Mouse (Mus musculus) ovary, postnatal 36 days (tissue): ENCODE measurements around the gene Gm10720.
A peak's percentile ranks its signal among the peaks of the same experiment; 100 is the strongest.
"Not testable (repeated sequence)": the region's sequence is repeated elsewhere in the genome, so short reads cannot be mapped to it uniquely, and the experiment has no call there.

Source experiments
- DNase-seq: peaks from one replicate; pipeline ENCODE4 v3.0.0; 2022; ENCODE audit warnings: low spot score, mixed read lengths

The Gm10720 gene

DNA sequence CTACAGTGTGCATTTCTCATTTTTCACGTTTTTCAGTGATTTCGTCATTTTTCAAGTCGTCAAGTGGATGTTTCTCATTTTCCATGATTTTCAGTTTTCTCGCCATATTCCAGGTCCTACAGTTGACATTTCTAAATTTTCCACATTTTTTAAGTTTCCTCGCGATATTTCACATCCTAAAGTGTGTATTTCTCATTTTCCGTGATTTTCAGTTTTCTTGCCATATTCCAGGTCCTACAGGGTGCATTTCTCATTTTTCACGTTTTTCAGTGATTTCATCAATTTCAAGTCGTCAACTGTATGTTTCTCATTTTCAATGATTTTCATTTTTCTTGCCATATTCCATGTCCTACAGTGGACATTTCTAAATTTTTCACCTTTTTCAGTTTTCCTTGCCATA, at the start of gene Gm10720:
Gene Gm10720 (plus strand): TSS at position 301 of the 400 bp plus-strand sequence.
- DNase-seq = not testable (repeated sequence)

DNA sequence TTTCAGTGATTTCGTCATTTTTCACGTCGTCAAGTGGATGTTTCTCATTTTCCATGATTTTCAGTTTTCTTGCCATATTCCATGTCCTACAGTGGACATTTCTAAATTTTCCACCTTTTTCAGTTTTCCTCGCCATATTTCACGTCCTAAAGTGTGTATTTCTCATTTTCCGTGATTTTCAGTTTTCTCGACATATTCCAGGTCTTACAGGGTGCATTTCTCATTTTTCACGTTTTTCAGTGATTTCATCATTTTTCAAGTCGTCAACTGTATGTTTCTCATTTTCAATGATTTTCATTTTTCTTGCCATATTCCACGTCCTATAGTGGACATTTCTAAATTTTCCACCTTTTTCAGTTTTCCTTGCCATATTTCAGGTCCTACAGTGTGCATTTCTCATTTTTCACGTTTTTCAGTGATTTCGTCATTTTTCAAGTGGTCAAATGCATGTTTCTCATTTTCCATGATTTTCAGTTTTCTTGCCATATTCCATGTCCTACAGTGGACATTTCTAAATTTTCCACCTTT, 14.9 kb upstream of the Gm10720 start, which contains the start of gene Gm10722:
Gene Gm10722 (plus strand): TSS at position 478 of the 528 bp plus-strand sequence.
- not testable (repeated sequence) for DNase-seq

DNA sequence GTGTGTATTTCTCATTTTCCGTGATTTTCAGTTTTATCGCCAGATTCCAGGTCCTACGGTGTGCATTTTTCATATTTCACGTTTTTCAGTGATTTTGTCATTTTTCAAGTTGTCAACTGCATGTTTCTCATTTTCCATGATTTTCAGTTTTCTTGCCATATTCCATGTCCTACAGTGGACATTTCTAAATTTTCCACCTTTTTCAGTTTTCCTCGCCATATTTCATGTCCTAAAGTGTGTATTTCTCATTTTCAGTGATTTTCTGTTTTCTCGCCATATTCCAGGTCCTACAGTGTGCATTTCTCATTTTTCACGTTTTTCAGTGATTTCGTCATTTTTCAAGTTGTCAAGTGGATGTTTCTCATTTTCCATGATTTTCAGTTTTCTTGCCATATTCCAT, 14.4 kb upstream of the Gm10720 start:
- DNase-seq = not testable (repeated sequence)

DNA sequence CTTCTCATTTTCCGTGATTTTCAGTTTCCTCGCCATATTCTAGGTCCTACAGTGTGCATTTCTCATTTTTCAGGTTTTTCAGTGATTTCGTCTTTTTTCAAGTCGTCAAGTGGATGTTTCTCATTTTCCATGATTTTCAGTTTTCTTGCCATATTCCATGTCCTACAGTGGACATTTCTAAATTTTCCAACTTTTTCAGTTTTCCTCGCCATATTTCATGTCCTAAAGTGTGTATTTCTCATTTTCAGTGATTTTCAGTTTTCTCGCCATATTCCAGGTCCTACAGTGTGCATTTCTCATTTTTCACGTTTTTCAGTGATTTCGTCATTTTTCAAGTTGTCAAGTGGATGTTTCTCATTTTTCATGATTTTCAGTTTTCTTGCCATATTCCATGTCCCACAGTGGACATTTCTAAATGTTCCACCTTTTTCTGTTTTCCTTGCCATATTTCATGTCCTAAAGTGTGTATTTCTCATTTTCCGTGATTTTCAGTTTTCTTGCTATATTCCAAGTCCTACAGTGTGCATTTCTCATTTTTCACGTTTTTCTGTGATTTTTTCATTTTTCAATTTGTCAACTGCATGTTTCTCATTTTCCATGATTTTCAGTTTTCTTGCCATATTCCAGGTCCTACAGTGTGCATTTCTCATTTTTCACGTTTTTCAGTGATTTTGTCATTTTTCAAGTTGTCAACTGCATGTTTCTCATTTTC, 13.3 kb upstream of the Gm10720 start:
- DNase-seq = peak; percentile 21

DNA sequence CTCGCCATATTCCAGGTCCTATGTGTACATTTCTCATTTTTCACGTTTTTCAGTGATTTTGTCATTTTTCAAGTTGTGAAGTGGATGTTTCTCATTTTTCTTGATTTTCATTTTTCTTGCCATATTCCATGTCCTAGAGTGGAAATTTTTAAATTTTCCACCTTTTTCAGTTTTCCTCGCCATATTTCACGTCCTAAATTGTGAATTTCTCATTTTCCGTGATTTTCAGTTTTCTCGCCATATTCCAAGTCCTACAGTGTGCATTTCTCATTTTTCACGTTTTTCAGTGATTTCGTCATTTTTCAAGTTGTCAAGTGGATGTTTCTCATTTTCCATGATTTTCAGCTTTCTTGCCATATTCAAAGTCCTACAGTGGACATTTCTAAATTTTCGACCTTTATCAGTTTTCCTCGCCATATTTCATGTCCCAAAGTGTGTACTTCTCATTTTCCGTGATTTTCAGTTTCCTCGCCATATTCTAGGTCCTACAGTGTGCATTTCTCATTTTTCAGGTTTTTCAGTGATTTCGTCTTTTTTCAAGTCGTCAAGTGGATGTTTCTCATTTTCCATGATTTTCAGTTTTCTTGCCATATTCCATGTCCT, 12.6 kb upstream of the Gm10720 start, which contains the start of gene Gm11168:
Gene Gm11168 (plus strand): TSS at position 553 of the 603 bp plus-strand sequence.
- DNase-seq = not testable (repeated sequence)

DNA sequence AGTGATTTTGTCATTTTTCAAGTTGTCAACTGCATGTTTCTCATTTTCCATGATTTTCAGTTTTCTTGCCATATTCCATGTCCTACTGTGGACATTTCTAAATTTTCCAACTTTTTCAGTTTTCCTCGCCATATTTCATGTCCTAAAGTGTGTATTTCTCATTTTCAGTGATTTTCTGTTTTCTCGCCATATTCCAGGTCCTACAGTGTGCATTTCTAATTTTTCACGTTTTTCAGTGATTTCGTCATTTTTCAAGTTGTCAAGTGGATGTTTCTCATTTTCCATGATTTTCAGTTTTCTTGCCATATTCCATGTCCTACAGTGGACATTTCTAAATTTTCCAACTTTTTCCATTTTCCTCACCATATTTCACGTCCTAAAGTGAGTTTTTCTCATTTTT, 9.3 kb upstream of the Gm10720 start:
- not testable (repeated sequence) for DNase-seq

DNA sequence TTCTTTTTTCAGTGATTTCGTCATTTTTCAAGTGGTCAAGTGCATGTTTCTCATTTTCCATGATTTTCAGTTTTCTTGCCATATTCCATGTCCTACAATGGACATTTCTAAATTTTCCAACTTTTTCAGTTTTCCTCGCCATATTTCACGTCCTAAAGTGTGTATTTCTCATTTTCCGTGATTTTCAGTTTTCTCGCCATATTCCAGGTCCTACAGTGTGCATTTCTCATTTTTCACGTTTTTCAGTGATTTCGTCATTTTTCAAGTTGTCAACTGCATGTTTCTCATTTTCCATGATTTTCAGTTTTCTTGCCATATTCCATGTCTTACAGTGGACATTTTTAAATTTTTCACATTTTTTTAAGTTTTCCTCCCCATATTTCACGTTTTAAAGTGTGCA, 8.8 kb upstream of the Gm10720 start:
- peak; percentile 31 for DNase-seq

DNA sequence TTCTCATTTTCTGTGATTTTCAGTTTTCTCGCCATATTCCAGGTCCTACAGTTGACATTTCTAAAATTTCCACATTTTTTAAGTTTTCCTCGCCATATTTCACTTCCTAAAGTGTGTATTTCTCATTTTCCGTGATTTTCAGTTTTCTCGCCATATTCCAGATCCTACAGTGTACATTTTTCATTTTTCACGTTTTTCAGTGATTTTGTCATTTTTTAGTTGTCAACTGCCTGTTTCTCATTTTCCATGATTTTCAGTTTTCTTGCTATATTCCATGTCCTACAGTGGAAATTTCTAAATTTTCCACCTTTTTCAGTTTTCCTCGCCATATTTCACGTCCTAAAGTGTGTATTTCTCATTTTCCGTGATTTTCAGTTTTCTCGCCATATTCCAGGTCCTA, 8.2 kb upstream of the Gm10720 start:
- DNase-seq = not testable (repeated sequence)

DNA sequence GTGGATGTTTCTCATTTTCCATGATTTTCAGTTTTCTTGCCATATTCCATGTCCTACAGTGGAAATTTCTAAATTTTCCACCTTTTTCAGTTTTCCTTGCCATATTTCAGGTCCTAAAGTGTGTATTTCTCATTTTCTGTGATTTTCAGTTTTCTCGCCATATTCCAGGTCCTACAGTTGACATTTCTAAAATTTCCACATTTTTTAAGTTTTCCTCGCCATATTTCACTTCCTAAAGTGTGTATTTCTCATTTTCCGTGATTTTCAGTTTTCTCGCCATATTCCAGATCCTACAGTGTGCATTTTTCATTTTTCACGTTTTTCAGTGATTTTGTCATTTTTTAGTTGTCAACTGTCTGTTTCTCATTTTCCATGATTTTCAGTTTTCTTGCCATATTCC, 6.1 kb upstream of the Gm10720 start:
- not testable (repeated sequence) for DNase-seq

DNA sequence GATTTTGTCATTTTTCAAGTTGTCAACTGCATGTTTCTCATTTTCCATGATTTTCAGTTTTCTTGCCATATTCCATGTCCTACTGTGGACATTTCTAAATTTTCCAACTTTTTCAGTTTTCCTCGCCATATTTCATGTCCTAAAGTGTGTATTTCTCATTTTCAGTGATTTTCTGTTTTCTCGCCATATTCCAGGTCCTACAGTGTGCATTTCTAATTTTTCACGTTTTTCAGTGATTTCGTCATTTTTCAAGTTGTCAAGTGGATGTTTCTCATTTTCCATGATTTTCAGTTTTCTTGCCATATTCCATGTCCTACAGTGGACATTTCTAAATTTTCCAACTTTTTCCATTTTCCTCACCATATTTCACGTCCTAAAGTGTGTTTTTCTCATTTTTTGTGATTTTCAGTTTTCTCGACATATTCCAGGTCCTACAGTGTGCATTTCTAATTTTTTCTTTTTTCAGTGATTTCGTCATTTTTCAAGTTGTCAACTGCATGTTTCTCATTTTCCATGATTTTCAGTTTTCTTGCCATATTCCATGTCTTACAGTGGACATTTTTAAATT, 3.3 kb upstream of the Gm10720 start:
- not testable (repeated sequence) for DNase-seq

DNA sequence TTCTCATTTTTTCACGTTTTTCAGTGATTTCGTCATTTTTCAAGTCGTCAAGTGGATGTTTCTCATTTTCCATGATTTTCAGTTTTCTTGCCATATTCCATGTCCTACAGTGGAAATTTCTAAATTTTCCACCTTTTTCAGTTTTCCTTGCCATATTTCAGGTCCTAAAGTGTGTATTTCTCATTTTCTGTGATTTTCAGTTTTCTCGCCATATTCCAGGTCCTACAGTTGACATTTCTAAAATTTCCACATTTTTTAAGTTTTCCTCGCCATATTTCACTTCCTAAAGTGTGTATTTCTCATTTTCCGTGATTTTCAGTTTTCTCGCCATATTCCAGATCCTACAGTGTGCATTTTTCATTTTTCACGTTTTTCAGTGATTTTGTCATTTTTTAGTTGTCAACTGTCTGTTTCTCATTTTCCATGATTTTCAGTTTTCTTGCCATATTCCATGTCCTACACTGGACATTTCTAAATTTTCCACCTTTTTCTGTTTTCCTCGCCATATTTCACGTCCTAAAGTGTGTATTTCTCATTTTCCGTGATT, 2.6 kb upstream of the Gm10720 start, which contains the start of gene Gm10721:
Gene Gm10721 (plus strand): TSS at position 408 of the 547 bp plus-strand sequence.
- not testable (repeated sequence) for DNase-seq

DNA sequence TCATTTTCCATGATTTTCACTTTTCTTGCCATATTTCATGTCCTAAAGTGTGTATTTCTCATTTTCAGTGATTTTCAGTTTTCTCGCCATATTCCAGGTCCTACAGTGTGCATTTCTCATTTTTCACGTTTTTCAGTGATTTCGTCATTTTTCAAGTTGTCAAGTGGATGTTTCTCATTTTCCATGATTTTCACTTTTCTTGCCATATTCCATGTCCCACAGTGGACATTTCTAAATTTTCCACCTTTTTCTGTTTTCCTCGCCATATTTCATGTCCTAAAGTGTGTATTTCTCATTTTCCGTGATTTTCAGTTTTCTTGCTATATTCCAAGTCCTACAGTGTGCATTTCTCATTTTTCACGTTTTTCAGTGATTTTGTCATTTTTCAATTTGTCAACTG, 442 bp downstream of the Gm10720 start:
- not testable (repeated sequence) for DNase-seq

DNA sequence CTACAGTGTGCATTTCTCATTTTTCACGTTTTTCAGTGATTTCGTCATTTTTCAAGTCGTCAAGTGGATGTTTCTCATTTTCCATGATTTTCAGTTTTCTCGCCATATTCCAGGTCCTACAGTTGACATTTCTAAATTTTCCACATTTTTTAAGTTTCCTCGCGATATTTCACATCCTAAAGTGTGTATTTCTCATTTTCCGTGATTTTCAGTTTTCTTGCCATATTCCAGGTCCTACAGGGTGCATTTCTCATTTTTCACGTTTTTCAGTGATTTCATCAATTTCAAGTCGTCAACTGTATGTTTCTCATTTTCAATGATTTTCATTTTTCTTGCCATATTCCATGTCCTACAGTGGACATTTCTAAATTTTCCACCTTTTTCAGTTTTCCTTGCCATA, 1.7 kb downstream of the Gm10720 start, which contains the start of gene Gm10719:
Gene Gm10719 (plus strand): TSS at position 301 of the 400 bp plus-strand sequence.
- DNase-seq = not testable (repeated sequence)

DNA sequence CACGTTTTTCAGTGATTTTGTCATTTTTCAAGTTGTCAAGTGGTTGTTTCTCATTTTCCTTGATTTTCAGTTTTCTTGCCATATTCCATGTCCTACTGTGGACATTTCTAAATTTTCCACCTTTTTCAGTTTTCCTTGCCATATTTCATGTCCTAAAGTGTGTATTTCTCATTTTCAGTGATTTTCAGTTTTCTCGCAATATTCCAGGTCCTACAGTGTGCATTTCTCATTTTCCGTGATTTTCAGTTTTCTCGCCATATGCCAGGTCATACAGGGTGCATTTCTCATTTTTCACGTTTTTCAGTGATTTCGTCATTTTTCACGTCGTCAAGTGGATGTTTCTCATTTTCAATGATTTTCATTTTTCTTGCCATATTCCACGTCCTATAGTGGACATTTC, 3.5 kb downstream of the Gm10720 start:
- DNase-seq = peak; percentile 34

DNA sequence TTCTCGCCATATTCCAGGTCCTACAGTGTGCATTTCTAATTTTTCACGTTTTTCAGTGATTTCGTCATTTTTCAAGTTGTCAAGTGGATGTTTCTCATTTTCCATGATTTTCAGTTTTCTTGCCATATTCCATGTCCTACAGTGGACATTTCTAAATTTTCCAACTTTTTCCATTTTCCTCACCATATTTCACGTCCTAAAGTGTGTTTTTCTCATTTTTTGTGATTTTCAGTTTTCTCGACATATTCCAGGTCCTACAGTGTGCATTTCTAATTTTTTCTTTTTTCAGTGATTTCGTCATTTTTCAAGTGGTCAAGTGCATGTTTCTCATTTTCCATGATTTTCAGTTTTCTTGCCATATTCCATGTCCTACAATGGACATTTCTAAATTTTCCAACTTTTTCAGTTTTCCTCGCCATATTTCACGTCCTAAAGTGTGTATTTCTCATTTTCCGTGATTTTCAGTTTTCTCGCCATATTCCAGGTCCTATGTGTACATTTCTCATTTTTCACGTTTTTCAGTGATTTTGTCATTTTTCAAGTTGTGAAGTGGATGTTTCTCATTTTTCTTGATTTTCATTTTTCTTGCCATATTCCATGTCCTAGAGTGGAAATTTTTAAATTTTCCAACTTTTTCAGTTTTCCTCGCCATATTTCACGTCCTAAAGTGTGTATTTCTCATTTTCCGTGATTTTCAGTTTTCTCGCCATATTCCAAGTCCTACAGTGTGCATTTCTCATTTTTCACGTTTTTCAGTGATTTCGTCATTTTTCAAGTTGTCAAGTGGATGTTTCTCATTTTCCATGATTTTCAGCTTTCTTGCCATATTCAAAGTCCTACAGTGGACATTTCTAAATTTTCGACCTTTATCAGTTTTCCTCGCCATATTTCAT, 4.6 kb downstream of the Gm10720 start:
- not testable (repeated sequence) for DNase-seq

DNA sequence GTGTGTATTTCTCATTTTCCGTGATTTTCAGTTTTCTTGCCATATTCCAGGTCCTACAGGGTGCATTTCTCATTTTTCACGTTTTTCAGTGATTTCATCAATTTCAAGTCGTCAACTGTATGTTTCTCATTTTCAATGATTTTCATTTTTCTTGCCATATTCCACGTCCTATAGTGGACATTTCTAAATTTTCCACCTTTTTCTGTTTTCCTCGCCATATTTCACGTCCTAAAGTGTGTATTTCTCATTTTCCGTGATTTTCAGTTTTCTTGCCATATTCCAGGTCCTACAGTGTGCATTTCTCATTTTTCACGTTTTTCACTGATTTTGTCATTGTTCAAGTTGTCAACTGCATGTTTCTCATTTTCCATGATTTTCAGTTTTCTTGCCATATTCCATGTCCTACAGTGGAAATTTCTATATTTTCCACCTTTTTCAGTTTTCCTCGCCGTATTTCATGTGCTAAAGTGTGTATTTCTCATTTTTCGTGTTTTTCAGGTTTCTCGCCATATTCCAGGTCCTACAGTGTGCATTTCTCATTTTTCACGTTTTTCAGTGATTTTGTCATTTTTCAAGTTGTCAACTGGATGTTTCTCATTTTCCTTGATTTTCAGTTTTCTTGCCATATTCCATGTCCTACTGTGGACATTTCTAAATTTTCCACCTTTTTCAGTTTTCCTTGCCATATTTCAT, 7.0 kb downstream of the Gm10720 start:
- not testable (repeated sequence) for DNase-seq

DNA sequence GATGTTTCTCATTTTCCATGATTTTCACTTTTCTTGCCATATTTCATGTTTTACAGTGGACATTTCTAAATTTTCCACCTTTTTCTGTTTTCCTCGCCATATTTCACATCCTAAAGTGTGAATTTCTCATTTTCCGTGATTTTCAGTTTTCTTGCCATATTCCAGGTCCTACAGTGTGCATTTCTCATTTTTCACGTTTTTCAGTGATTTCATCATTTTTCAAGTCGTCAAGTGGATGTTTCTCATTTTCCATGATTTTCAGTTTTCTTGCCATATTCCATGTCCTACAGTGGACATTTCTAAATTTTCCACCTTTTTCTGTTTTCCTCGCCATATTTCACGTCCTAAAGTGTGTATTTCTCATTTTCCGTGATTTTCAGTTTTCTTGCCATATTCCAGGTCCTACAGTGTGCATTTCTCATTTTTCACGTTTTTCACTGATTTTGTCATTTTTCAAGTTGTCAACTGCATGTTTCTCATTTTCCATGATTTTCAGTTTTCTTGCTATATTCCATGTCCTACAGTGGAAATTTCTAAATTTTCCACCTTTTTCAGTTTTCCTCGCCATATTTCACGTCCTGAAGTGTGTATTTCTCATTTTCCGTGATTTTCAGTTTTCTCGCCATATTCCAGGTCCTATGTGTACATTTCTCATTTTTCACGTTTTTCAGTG, 8.0 kb downstream of the Gm10720 start, which contains the start of gene Gm10718:
Gene Gm10718 (plus strand): TSS at position 236 of the 673 bp plus-strand sequence.
- DNase-seq = not testable (repeated sequence)

DNA sequence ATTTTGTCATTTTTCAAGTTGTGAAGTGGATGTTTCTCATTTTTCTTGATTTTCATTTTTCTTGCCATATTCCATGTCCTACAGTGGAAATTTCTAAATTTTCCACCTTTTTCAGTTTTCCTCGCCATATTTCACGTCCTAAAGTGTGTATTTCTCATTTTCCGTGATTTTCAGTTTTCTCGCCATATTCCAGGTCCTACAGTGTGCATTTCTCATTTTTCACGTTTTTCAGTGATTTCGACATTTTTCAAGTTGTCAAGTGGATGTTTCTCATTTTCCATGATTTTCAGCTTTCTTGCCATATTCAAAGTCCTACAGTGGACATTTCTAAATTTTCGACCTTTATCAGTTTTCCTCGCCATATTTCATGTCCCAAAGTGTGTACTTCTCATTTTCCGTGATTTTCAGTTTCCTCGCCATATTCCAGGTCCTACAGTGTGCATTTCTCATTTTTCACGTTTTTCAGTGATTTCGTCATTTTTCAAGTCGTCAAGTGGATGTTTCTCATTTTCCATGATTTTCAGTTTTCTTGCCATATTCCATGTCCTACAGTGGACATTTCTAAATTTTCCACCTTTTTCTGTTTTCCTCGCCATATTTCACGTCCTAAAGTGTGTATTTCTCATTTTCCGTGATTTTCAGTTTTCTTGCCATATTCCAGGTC, 8.7 kb downstream of the Gm10720 start:
- peak; percentile 22 for DNase-seq

DNA sequence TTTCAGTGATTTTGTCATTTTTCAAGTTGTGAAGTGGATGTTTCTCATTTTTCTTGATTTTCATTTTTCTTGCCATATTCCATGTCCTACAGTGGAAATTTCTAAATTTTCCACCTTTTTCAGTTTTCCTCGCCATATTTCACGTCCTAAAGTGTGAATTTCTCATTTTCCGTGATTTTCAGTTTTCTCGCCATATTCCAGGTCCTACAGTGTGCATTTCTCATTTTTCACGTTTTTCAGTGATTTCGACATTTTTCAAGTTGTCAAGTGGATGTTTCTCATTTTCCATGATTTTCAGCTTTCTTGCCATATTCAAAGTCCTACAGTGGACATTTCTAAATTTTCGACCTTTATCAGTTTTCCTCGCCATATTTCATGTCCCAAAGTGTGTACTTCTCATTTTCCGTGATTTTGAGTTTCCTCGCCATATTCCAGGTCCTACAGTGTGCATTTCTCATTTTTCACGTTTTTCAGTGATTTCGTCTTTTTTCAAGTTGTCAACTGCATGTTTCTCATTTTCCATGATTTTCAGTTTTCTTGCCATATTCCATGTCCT, 9.5 kb downstream of the Gm10720 start, which contains the start of gene Gm10717:
Gene Gm10717 (plus strand): TSS at position 506 of the 556 bp plus-strand sequence.
- not testable (repeated sequence) for DNase-seq
